Mouse (Mus musculus) layer of hippocampus, adult 8-10 months (tissue): ENCODE results near the gene Rpl6. TPM values are rescaled to one million over a fixed set of nuclear protein-coding genes. Genes with fewer than 3 reads are reported as not detected.
"Not testable (repeated sequence)": the region's sequence is repeated elsewhere in the genome, so short reads cannot be mapped to it uniquely, and the experiment has no call there.

Experiments
- DNase-seq, 2 experiments: peaks; one replicate each; pipeline ENCODE4 v3.0.0; 2022; ENCODE audit warnings: low spot score in 2 of 2
- total RNA-seq, 4 experiments: library from RNA; stranded (reverse); gene quantifications; 2 replicates each; pipeline ENCODE4 v1.2.4; 2022

The Rpl6 gene
- total RNA-seq, 4 experiments from 2014 or later = 517 to 564 (median 525) TPM

DNA sequence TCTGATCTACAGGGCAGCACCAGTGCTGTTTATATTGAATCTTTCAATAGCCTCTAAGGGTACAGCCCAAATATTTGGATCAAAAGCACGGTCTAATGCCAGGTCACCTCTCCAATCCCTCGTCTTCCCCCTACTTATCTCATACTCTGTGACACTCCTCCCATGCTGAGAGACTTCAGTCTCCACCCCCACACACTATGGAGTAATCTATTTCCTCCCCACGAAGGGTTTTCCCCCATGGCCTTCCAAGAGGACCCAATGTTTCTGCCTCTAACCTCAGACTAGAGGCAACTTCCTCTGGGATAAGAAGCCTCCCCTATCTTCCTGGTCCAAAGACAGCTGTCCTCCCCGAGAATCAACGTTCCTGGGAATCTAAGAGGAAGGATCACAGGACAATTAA, 7.5 kb upstream of the Rpl6 start:
- DNase-seq = no peak

DNA sequence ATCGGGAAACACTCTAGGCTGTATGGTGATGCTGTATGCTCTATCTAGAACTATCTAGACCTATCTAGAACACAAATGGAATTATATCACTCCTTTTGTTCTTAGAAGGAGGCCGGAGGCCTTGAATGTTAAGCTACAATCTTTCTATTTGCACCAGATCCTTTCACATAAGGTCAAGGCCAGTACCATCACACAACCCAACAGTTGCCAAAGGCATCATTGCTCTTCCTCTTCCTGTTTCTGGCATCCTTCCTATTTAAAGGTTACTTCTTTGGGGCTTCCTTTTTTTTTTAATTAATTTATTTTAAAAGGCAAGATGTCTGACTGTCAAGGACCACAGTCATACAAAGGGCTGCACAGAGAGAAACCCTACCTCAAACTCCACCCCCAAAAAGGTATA, 6.9 kb upstream of the Rpl6 start:
- no peak for DNase-seq

DNA sequence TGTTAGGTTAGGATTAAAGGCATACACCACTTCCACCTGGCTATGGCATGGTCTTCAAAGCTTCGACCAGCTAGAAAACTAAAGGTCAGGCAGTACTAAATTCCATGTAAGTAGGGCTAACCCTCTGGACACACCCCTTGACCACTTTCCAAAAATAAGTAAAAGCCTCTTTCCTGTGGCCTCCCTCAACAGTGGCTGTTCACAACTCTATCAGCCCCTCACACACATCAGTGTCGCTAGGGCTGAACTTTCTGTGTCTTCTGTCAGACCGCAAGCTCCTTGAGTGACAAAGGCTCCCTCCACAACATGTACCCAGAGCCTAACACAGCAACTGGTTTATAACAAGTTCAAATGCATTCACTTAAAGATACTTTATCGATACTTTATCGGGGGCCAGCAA, 5.9 kb upstream of the Rpl6 start:
- no peak for DNase-seq

DNA sequence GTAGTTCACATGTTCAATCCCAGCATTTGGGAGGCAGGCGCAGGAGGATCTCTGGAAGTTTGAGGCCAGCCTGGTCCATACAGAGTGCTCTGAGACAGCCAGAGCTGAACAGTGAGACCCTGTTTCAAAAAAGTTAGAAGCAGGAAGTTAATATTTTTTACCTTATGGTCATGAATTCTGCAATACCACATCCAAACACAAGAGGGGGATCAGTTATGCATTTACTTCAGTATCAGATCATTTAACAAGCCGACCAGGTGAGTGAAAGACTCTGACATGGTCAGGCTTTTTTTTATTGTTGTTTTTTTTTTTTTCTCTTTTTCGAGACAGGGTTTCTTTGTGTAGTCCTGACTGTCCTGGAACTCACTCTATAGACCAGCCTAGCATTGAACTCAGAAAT, 2.5 kb upstream of the Rpl6 start:
- no peak for DNase-seq

DNA sequence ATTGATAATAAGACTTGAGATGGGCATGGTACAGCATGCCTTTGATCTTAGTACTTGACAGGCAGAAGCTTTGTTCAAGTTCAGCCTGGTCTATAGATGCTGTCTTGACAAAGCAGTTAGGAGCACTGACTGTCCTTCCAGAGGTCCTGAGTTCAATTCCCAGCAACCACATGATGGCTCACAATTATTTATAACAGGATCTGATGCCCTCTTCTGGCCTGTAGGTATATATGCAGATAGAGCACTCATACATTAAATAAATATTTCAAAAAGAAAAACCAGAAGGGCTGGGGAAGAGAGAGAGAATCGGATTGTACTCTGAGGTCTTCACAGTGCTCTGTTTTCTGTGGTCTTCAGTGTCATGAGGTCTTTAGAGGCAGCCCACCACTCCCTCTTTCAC, 1.8 kb upstream of the Rpl6 start:
- DNase-seq = no peak

DNA sequence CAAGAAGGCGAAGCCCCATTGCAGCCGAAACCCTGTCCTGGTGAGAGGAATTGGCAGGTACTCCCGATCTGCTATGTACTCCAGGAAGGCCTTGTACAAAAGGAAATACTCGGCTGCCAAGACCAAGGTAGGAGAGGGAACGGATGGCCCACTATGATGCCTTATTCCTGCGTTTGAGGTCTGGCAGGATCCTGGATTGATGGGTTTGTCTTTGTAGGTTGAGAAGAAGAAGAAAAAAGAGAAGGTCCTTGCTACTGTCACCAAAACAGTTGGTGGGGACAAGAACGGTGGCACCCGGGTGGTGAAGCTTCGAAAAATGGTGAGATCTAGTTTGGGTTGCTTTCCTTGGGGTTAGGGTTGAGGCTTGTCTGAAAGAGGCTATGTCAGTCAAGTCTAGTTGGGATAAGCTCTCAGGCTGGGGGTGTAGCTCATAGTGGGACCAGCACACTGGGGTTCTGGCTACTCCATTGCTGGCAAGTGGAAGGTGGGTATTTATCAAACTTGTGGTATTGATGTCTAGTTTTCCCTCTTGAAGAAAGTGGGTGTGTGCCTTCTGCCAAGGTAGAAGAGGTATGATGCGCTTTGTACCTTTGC, 1.4 kb downstream of the Rpl6 start:
- not testable (repeated sequence) for DNase-seq

DNA sequence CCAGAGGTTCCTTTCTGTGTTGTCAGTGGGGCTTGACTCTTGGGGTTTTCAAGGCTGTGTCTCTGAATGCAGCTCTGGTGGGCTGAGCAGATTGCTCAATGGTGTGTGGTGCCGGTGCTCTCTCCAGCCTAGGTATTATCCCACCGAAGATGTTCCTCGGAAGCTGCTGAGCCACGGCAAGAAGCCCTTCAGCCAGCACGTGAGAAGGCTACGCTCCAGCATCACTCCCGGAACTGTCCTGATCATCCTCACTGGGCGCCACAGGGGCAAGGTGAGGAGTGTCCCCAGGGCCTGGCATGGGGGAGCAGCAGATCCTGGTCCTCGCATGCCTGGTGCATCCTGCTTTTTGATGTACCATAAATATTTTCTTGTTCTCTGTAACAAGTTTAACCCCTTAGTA, 2.3 kb downstream of the Rpl6 start:
- no peak for DNase-seq

DNA sequence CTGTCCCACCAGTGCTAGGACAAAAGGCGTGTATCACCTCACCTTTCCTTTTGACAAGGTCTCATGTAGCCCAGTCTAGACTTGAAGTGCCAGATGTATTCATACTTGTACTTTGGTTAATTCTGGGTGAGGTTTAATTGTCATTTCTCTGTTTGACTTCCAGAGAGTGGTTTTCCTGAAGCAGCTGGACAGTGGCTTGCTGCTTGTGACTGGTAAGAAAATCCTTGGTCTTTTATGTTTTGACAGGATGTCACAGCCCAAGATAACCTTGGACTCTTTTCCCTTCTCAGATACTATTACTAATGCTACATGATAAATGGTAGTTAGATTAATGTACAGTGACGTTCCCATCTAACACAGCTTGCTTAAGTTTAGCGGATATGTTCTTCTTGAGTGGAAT, 2.7 kb downstream of the Rpl6 start:
- DNase-seq = no peak

DNA sequence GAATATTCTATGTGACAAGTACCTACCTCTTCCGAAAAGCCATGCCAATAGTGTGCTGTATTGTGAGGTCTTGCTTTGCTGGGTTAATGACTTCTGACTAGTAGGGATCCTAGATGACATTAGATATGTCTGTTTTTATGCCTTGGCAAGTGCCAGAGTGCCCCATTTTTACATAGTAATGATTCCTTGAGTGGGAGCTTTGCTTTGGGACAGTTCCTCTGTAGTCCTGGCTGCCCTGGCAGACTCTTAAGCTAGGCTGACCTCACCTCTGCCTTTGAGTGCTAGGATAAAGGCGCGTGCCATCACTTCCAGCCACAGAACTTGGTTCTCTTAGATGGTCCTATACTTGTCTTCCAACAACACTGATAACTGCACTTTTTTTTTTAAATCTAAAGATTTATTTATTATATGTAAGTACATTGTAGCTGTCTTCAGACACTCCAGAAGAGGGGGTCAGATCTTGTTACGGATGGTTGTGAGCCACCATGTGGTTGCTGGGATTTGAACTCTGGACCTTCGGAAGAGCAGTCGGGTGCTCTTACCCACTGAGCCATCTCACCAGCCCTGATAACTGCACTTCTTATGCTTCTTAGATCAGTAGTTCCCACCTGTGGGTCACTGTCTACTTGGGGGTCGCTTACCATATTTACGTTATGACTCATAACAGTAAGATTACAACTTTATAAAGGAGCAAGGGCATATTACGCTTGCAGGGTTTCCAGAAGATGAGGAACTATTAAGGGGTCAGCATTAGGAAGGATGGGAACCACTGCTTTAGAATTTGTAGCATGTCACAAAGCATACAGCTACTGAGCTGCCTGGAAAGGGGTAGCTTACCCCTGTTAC, 5.7 kb downstream of the Rpl6 start:
- no peak for DNase-seq

DNA sequence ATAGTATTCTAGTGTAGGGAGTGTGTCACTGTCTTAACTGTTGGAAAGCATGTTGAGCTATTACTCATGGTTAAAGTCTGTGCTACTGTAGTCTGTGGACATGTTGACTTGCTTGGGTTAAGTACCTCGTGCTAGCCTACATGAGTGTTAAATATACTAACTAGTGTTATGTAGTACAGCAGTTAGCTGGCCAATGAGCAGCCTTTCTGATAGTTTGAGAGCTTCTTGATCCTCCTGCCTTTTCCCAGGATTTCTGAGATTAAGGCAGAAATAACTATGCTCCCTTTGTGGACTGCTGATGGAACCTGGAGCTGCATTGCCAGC, 6.3 kb downstream of the Rpl6 start:
- DNase-seq = no peak

DNA sequence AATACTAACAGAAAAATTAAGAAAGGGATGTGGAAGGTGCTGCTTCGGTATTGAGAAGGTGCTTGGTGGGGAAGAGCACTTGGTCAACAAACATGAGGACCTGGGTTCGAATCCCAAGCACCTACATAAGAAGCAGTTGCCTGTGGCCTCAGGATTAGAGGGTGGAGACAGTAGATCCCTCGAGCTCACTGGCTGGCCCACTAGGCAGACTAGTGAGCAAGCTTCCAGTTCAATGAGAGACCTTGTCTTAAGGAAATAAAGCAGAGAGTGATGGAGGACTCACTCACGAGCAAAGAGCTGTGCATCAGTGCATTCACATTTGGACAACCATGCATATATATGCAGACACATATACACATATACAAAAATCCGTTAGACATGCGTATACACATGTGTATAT, 7.8 kb downstream of the Rpl6 start:
- no peak for DNase-seq

DNA sequence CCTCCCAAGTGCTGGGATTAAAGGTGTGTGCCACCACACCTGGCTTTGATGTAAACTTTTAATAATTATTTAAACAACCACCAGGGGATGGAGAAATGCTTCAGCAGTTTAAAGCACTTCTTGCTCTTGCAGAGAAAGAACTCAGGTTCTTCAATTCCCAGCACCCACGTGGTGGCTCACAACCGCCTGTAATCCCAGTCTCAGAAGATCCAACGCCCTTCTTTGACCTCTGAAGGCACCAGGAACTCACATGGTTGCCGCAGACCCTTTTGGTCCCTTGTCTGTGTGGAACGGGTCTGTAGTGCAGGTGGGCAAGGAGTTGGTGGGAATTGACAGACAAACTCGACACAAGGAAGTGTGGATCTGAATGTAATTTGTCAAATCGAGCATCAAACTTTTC, 10.4 kb downstream of the Rpl6 start:
- DNase-seq = no peak

DNA sequence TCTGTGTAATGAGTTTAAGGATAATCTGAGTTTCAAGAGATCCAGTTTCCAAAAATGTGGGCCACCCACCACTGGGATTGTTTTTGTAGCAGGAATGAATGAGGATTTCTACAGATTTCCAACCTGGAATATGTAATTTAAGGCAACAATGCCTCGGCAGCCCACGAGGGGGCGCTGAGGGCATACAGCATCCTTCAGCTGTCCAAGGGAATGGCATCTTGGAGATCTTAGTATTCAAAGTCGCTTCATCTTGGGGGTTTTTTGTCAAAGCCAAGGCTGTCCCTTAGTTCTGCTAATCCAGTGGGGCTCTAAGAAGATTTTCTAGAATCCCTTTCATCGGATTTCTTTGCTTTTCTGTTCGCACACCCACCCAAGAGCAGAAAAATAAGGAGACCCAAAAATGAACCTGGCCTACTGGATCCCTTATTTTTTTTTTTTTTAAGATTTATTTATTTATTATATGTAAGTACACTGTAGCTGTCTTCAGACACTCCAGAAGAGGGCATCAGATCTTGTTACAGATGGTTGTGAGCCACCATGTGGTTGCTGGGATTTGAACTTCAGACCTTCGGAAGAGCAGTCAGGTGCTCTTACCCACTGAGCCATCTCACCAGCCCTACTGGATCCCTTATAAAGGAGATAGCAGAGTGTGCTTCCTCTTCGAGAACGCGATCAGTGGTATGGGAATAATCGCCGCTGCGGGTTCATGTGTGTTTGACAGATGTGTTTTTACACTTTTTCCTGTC, 11.3 kb downstream of the Rpl6 start:
- peak in 1 of 2 experiments; percentile 80 for DNase-seq

DNA sequence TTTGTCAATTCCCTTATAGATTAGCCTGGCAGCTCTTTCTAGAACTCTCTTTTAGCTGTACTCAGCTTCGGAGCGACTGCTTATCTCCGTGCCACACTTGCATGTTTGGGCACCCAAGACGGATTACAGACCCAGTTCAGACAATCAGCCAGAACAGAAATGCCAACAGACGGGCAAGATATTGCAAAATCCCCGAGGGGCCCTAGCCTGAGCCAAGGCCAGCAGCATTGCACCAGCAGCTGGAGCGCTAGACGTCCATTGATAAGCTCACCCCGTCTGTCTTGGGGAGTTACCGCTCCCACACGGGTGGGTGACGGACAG, 11.8 kb downstream of the Rpl6 start:
- DNase-seq = no peak

DNA sequence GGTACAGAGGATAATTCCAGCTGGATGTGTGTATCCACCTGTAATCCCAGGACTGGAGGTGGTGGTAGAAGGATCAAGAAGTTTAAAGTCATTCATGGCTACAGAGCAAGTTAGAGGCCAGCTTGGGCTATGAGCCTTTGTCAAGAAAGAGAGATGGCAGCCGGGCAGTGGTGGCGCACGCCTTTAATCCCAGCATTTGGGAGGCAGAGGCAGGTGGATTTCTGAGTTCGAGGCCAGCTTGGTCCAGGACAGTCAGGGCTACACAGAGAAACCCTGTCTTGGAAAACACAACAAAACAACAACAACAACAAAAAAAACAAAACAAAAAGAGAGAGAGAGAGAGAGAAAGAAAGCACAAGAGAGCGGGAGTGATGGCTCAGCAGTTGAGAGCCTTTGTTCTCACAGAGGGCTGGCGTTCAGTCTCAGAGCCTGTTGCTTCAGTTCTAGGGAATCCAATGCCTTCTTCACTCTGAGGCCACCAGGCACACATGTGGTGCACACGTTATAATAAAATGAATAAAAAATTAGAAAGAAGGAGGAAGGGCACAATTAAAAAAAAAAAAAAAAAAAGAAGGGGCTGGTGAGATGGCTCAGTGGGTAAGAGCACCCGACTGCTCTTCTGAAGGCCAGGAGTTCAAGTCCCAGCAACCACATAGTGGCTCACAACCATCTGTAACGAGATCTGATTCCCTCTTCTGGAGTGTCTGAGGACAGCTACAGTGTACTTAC, 12.5 kb downstream of the Rpl6 start:
- DNase-seq = not testable (repeated sequence)

DNA sequence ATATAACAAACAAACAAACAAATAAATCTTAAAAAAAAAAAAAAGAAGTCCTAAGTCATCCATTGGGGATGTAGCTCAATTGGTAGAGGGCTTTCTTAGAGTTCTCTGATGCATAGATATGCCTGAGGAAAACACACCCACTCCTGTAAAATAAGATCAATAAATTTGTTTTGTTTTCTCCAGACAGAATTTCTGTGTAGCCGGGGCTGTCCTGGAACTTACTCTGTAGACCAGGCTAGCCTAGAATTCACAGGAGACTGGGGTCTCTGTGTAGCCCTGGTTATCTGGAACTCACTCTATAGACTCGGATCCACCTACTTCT, 13.0 kb downstream of the Rpl6 start:
- DNase-seq = no peak

DNA sequence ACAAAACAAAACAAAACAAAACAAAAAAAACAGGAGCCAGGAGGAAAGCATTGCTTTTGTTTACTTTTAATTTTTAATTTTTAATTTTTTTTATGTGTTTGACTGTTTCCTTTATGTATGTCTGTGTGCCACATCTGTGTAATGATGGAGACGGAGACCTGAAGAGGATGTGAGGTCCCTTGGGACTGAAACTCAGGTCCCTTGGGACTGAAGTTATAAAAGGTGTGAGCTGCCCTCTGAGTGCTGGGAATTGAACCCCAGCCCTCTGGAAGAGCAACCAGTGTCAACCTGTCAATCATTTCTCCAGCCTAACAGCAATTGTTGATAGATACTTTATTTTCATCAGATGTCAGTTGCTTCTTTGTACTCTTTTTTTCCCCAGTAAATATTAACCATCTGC, 14.9 kb downstream of the Rpl6 start:
- no peak for DNase-seq

DNA sequence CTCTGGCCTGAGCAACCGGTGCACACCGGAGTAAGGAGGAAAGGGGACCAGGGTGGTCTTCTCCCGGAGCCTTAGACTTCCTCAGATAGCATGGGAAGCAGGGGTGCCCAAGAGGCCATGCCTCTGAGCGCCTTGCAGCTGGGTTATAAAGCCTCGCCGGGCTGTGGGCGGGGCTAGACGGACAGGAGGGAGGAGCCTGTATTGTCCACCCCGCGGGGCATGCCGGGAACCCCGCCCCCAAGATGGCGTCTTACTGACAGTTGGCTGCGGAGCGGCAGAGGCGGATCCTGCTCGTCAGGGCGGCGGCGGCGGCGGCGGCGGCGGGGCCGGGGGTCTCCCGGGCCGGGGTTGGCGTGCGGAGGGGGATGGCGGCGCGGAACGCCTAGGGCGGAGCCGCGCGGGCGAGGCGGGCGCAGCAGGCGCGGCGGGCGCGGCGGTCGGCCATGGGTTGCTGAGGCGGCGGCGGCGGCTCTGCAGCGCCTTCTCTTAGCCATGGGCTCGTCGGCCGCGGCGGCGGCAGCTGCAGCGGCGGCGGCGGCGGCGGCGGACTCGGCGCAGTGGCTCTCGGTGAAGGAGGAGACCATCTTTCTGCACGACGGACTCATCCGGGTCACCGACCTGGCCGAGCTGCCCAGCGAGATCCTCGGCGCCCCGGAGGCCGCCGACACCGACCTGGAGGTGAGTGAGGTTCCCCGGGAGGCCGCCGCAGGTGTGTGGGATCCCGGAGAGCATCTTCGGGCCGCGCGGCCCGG, 15.9 kb downstream of the Rpl6 start, which contains the start of gene Hectd4:
TSS of gene Hectd4 (plus strand) at position 240 of the 752 bp plus-strand sequence.
- DNase-seq = peak; percentile 90 to 94

DNA sequence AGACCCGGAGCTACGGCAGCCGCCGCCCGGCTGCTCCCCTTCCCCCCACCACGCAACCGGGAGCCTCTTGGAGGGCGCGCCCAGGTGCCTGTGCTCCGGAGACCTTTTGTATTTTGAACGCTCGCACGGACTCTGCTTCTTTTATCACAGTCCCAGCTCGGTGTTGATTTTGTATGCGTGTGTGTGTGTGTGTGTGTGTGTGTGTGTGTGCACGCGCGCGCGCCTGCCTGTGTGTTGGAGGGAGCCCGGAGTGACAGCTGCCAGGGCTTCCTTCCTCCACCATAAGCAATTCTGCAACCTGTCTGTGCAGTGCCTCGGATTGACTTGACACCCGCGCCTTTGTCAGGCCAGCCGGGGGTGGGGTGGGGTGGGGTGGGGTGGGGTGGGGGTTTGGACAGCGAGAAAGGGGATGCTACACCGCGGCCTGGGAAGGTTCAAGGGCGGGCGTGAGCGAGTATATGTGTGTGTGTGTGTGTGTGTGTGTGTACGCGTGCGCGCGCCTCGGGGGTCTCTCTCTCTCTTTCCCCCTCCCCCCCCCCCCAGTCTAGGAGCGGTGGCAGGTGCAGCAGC, 16.5 kb downstream of the Rpl6 start:
- DNase-seq = peak; percentile 40 to 54

DNA sequence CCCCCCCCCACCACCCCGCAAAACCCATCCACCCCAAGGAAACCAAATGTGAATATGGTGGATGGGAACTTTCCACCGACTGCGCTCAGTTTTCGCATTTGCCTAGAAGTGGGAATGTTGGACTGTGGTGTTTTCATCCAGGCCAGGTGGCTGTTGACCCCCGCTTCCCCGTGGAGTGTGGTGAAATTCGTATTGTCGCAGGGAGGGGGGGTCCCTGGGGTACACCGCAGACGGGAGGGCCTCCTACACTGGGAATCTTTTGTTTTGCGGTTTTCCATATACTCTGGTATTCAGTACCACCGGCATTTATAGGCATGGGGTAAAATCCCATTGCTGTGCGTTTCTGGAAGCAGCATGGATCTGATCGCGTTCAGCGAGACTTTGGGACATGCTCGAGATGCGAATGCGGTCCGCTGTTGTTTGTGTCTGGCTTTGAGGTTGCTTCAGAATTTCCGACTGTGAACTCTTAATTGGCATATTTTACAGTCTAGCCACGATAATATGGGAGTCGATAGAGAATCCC, 17.1 kb downstream of the Rpl6 start:
- DNase-seq = no peak

DNA sequence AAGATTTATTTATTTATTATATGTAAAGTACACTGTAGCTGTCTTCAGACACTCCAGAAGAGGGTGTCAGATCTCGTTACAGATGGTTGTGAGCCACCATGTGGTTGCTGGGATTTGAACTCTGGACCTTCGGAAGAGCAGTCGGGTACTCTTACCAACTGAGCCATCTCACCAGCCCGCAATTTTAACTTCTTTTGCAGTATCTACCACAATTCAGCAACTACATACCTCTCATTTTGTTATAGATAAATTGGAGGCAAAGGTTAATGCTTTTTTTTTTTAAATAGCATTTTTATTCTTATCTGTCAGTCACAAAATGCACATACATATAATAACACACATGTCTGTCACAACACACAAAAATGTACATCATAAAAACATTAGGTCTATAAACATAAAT, 19.7 kb downstream of the Rpl6 start:
- not testable (repeated sequence) for DNase-seq
